ENCODE assay signal across 28 mouse cellular contexts in genomic region chr19:36133064-36133463, GRCm38 (mm10). TPM values are rescaled to one million over a fixed set of nuclear protein-coding genes. Genes with fewer than 3 reads are reported as not detected.
DNase-seq lines count a peak whose midpoint lies in the region; ATAC-seq lines count a peak whose summit lies in the region.
"Had no signal": no experiment of that assay in that cellular context is flagged by ENCODE, and none has a peak within 500 bp of the region (broad histone marks: within the 10 kb centered on the region; RNA-seq: fewer than 3 reads in every experiment).

No protein-coding gene starts in this region.

- 87% methylated on average over 6 of the region's 6 CpGs for WGBS in heart, embryonic 12.5 days
- 86% methylated on average over 6 of the region's 6 CpGs for WGBS in heart, embryonic 15.5 days
- 79% methylated on average over 6 of the region's 6 CpGs for WGBS in intestine, embryonic 14.5 days
- 84% methylated on average over 6 of the region's 6 CpGs for WGBS in intestine, embryonic 15.5 days

- no peak for ATAC-seq in heart, embryonic 12.5 days (ENCODE audit: insufficient number of reproducible peaks, low FRiP score)
- ATAC-seq in heart, embryonic 15.5 days (replicated peaks; ENCODE audit: insufficient number of reproducible peaks, insufficient read depth, low FRiP score, low read depth): no peak
- no peak for ATAC-seq in intestine, embryonic 14.5 days (replicated peaks; ENCODE audit: low FRiP score, low TSS enrichment, low read depth)
- no peak for ATAC-seq in intestine, embryonic 15.5 days
- ATAC-seq: CD4-positive, CD25-positive, alpha-beta regulatory T cell, adult 4 months; forebrain, embryonic 14.5 days; forebrain, postnatal 0 days; hindbrain, embryonic 16.5 days; intestine, postnatal 0 days had no signal

- peaks cover 26% of the 10 kb centered on the region for H3K4me1 ChIP-seq in heart, embryonic 12.5 days (replicated peaks)
- peaks cover 26% of the 10 kb centered on the region for H3K4me1 ChIP-seq in heart, embryonic 15.5 days (replicated peaks)
- H3K4me1 ChIP-seq in intestine, embryonic 14.5 days (replicated peaks; ENCODE audit: control insufficient read depth, insufficient read depth, low read length): no peaks in the 10 kb centered on the region; the same call in 1 of the 2 replicates
- peaks cover 9% of the 10 kb centered on the region; the same call in 1 of the 2 replicates for H3K4me1 ChIP-seq in intestine, embryonic 15.5 days (replicated peaks)

- no peak overlapping the region for H3K4me2 ChIP-seq in heart, embryonic 12.5 days
- H3K4me2 ChIP-seq in heart, embryonic 15.5 days: no peak overlapping the region
- H3K4me2 ChIP-seq in intestine, embryonic 14.5 days (ENCODE audit: low read length): no peak overlapping the region
- no peak overlapping the region for H3K4me2 ChIP-seq in intestine, embryonic 15.5 days (replicated peaks)
- H3K4me2 ChIP-seq: embryonic facial prominence, embryonic 12.5 days; embryonic facial prominence, embryonic 15.5 days; hindbrain, embryonic 13.5 days had no signal

- intact Hi-C loops in heart, postnatal 14 days (cut with DNase I): no loop called here
- intact Hi-C loops in heart, postnatal 36 days (cut with DNase I): no loop called here

- no peaks in the 10 kb centered on the region for H3K36me3 ChIP-seq in heart, embryonic 12.5 days
- no peaks in the 10 kb centered on the region for H3K36me3 ChIP-seq in heart, embryonic 15.5 days
- H3K36me3 ChIP-seq in intestine, embryonic 14.5 days (ENCODE audit: control insufficient read depth, insufficient read depth, low read length): no peaks in the 10 kb centered on the region
- H3K36me3 ChIP-seq in intestine, embryonic 15.5 days: no peaks in the 10 kb centered on the region
- H3K36me3 ChIP-seq: embryonic facial prominence, embryonic 12.5 days; embryonic facial prominence, embryonic 15.5 days; hindbrain, embryonic 10.5 days; hindbrain, embryonic 13.5 days had no signal

- no peaks in the 10 kb centered on the region for H3K9me3 ChIP-seq in heart, embryonic 12.5 days (replicated peaks)
- H3K9me3 ChIP-seq in heart, embryonic 15.5 days (replicated peaks): no peaks in the 10 kb centered on the region
- H3K9me3 ChIP-seq in intestine, embryonic 14.5 days (ENCODE audit: control insufficient read depth, low read length): no peaks in the 10 kb centered on the region
- H3K9me3 ChIP-seq in intestine, embryonic 15.5 days: no peaks in the 10 kb centered on the region
- H3K9me3 ChIP-seq: embryonic facial prominence, embryonic 12.5 days; embryonic facial prominence, embryonic 15.5 days; hindbrain, embryonic 10.5 days; hindbrain, embryonic 13.5 days had no signal

- H3K27ac ChIP-seq in heart, embryonic 12.5 days (ENCODE audit: poor library complexity, severe bottlenecking): peak overlapping the region; percentile 60; the same call in 1 of the 2 replicates
- H3K27ac ChIP-seq in heart, embryonic 15.5 days: peak overlapping the region; percentile 63
- no peak overlapping the region for H3K27ac ChIP-seq in intestine, embryonic 14.5 days (ENCODE audit: low read depth)
- H3K27ac ChIP-seq in intestine, embryonic 15.5 days: no peak overlapping the region
- H3K27ac ChIP-seq: embryonic facial prominence, embryonic 12.5 days; embryonic facial prominence, embryonic 15.5 days; gastrocnemius, adult 2 months; hindbrain, embryonic 10.5 days; hindbrain, embryonic 13.5 days had no signal

- DNase-seq in heart, postnatal 14 days: no peak
- DNase-seq in heart, postnatal 36 days: no peak
- peak; percentile 18 for DNase-seq in intestine, embryonic 14.5 days (ENCODE audit: low spot score)
- DNase-seq: adrenal gland, adult 2 months; adrenal gland, postnatal 14 days; cerebellum, adult 11 months; cerebellum, adult 2 months; cerebellum, adult 9-11 months; cerebellum, postnatal 25 days; forebrain, postnatal 0 days; gastrocnemius, adult 2 months; gastrocnemius, postnatal 14 days; heart, postnatal 10 days; kidney, adult 2 months had no signal

- H3K27me3 ChIP-seq in heart, embryonic 12.5 days (replicated peaks): no peaks in the 10 kb centered on the region
- no peaks in the 10 kb centered on the region for H3K27me3 ChIP-seq in heart, embryonic 15.5 days
- H3K27me3 ChIP-seq in intestine, embryonic 14.5 days (replicated peaks; ENCODE audit: control insufficient read depth, insufficient read depth, low read length): no peaks in the 10 kb centered on the region
- H3K27me3 ChIP-seq in intestine, embryonic 15.5 days (replicated peaks): no peaks in the 10 kb centered on the region
- H3K27me3 ChIP-seq: embryonic facial prominence, embryonic 12.5 days; embryonic facial prominence, embryonic 15.5 days; hindbrain, embryonic 13.5 days had no signal

- no peak overlapping the region for H3K4me3 ChIP-seq in heart, embryonic 12.5 days
- no peak overlapping the region for H3K4me3 ChIP-seq in heart, embryonic 15.5 days
- no peak overlapping the region for H3K4me3 ChIP-seq in intestine, embryonic 14.5 days (ENCODE audit: low read depth, low read length)
- H3K4me3 ChIP-seq in intestine, embryonic 15.5 days (replicated peaks): no peak overlapping the region
- H3K4me3 ChIP-seq: embryonic facial prominence, embryonic 12.5 days; embryonic facial prominence, embryonic 15.5 days; gastrocnemius, adult 2 months; hindbrain, embryonic 10.5 days; hindbrain, embryonic 13.5 days had no signal

- H3K9ac ChIP-seq in heart, embryonic 12.5 days: no peak overlapping the region
- no peak overlapping the region for H3K9ac ChIP-seq in heart, embryonic 15.5 days
- H3K9ac ChIP-seq in intestine, embryonic 14.5 days (ENCODE audit: low read length): no peak overlapping the region
- no peak overlapping the region for H3K9ac ChIP-seq in intestine, embryonic 15.5 days
- H3K9ac ChIP-seq: embryonic facial prominence, embryonic 12.5 days; embryonic facial prominence, embryonic 15.5 days; forebrain, postnatal 0 days; hindbrain, embryonic 13.5 days had no signal

RNA-seq across cellular contexts. Expression of gene Ankrd1, which starts 13.2 kb away (rescaled TPM):
- polyA plus RNA-seq in heart, embryonic 12.5 days (2016; fragmentation: Nextera tagmentation; extraction: Ambion mirVana): 493 and 506 TPM in 2 replicates
- 100 to 1,000 TPM; 169 to 276 TPM for total RNA-seq in heart, postnatal 14 days (2021)
- 354 and 528 TPM in 2 replicates for polyA plus RNA-seq in heart, embryonic 15.5 days (2015; fragmentation: Nextera tagmentation; extraction: Ambion mirVana)
- total RNA-seq in heart, postnatal 36 days (2021): 100 to 1,000 TPM; 424 to 684 TPM
- polyA plus RNA-seq in intestine, embryonic 14.5 days (2014; fragmentation: Nextera tagmentation; extraction: Ambion mirVana): 0.26 TPM in 1 of 2 replicates, not detected in the other
- polyA plus RNA-seq in intestine, embryonic 15.5 days (2015; fragmentation: Nextera tagmentation; extraction: Ambion mirVana): 0.11 and 0.18 TPM in 2 replicates
- total RNA-seq: adrenal gland, adult 2 months; adrenal gland, postnatal 14 days; common myeloid progenitor, adult 5-6 weeks; MEL had no signal
- polyA plus RNA-seq: adrenal gland, adult 2 months; CD4-positive, CD25-positive, alpha-beta regulatory T cell, adult 4 months; forebrain, embryonic 11.5 days; forebrain, embryonic 14.5 days; hindbrain, embryonic 10.5 days had no signal

RNA-seq across cellular contexts. Expression of gene Rpp30, which starts 49.5 kb away (rescaled TPM):
- 52.2 and 60.8 TPM in 2 replicates for polyA plus RNA-seq in heart, embryonic 12.5 days (2016; fragmentation: Nextera tagmentation; extraction: Ambion mirVana)
- 10 to 100 TPM; 11.2 to 12.7 TPM for total RNA-seq in heart, postnatal 14 days (2021)
- 44.2 and 45.3 TPM in 2 replicates for polyA plus RNA-seq in heart, embryonic 15.5 days (2015; fragmentation: Nextera tagmentation; extraction: Ambion mirVana)
- 10 to 100 TPM; 12.7 to 19.5 TPM for total RNA-seq in heart, postnatal 36 days (2021)
- 72.2 and 72.9 TPM in 2 replicates for polyA plus RNA-seq in intestine, embryonic 14.5 days (2014; fragmentation: Nextera tagmentation; extraction: Ambion mirVana)
- 61.7 and 71.4 TPM in 2 replicates for polyA plus RNA-seq in intestine, embryonic 15.5 days (2015; fragmentation: Nextera tagmentation; extraction: Ambion mirVana)

Comparison
In these comparisons a context has a peak if more than half of its experiments do, and no peak if none do; other contexts are left out.
1. H3K27ac ChIP-seq: peak in heart, embryonic 12.5 days (single experiment) and heart, embryonic 15.5 days (single experiment); none in intestine, embryonic 14.5 days (single experiment) and intestine, embryonic 15.5 days (single experiment).
2. RNA of gene Ankrd1, which starts 13.2 kb away (polyA plus RNA-seq): 354 to 528 TPM in heart, embryonic 15.5 days and 493 to 506 TPM in heart, embryonic 12.5 days; 0.11 to 0.18 TPM in intestine, embryonic 15.5 days and 0.26 TPM in intestine, embryonic 14.5 days; every median in the first group is over 100 times any median in the second.